Mouse (Mus musculus): ENCODE data around the gene Deup1. TPM values are rescaled to one million over a fixed set of nuclear protein-coding genes. Genes with fewer than 3 reads are reported as not detected.

The Deup1 gene
- polyA plus RNA-seq, 1 experiment: 0.08 TPM

DNA sequence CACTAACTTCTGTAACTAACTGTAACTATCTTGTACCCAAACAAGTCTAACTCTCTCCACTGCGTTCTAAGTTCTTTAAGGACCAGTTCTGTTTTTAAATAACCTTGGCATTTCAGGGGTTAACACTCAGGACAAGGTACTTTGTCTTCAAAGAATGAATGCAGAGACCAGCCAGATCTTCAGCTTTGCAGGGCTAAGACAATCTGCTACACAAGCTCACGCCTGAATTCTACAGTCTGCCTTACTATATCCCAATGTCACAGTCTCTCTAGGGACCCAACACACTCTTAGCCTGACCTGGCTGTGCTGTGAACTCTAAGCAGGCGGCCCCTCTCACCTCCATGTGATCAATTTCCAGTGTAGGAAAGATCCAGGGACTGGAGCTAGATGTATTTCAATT lies 3.0 kb downstream of the Deup1 start:
- TF ChIP-seq CTCF (IDR thresholded peaks at IDR 0.05; ENCODE audit: extremely low read depth, insufficient read depth, low read length) (no peak), POLR2A (IDR thresholded peaks at IDR 0.05; ENCODE audit: extremely low read depth, insufficient read depth, low read length) (no peak)
- H3K4me1 ChIP-seq (ENCODE audit: control insufficient read depth, insufficient read depth, low read length): no peaks in the 10 kb centered on the region
- no peak overlapping the region for H3K27ac ChIP-seq (ENCODE audit: insufficient read depth, low read length)
- no peak overlapping the region for H3K4me3 ChIP-seq (ENCODE audit: insufficient read depth, low read length)

- TF ChIP-seq CTCF (IDR thresholded peaks at IDR 0.05; ENCODE audit: extremely low read depth, insufficient read depth, low read length): no peak
- no peak for TF ChIP-seq POLR2A (IDR thresholded peaks at IDR 0.05; ENCODE audit: extremely low read depth, insufficient read depth, low read length)
- Histone ChIP-seq H3K4me1 (ENCODE audit: control insufficient read depth, insufficient read depth, low read length) (no peaks in the 10 kb centered on the region), H3K27ac (ENCODE audit: insufficient read depth, low read length) (no peak overlapping the region), H3K4me3 (ENCODE audit: insufficient read depth, low read length) (no peak overlapping the region)
Observed at GRCm38 (mm10) chr9:15619767-15620166, 8.0 kb downstream of the Deup1 start.

DNA sequence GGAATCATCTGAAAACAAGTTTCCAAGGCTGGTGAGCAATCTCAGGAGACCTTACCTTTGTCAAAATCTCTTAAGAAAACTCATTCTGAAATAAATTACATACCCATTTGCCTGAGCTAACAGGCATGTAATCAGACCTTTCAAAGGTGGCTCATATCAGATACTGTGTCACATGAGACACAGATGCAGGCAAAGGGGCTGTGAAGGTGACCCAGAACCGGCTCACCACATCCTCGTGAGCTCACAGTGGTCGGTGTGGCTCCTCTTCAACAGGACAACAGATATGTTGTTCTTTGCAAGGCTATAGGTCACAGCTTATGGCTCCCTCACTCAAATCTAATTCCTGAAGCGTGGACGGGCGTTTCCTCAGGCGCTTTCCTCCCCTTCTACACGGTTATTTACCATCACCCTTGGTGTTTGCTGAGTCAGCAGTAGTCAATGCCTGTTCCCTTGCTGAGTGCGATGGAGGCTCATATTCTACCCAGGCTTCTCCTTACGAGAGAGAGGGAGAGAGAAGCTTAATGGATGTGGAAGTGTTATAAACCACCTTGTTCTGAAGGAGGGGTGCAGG lies 8.6 kb downstream of the Deup1 start:
- Histone ChIP-seq H3K4me3 (ENCODE audit: insufficient read depth, low read length) (no peak overlapping the region), H3K4me1 (ENCODE audit: control insufficient read depth, insufficient read depth, low read length) (no peaks in the 10 kb centered on the region), H3K27ac (ENCODE audit: insufficient read depth, low read length) (no peak overlapping the region)
- TF ChIP-seq CTCF (IDR thresholded peaks at IDR 0.05; ENCODE audit: extremely low read depth, insufficient read depth, low read length): no peak
- no peak for TF ChIP-seq POLR2A (IDR thresholded peaks at IDR 0.05; ENCODE audit: extremely low read depth, insufficient read depth, low read length)

DNA sequence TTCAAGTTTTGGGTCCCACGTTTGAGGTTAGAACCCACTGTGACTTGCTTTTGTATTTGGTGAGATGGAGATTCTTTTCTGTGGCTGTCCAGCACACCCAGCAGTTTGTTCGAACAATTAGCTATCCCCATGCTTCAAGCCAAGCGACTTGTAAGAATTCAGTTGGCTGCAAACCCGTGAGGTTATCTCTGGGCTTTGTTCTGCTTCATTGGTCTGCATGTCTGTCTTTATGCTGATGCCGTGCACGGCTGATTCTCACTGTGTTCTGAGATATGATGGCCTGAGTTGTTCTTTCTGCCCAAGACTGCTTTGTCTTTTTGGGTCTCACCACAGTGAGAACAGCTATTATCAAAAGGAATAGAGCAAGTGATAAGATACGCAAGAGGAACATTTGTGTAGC lies 10.7 kb downstream of the Deup1 start:
- TF ChIP-seq CTCF (IDR thresholded peaks at IDR 0.05; ENCODE audit: extremely low read depth, insufficient read depth, low read length) (no peak), POLR2A (IDR thresholded peaks at IDR 0.05; ENCODE audit: extremely low read depth, insufficient read depth, low read length) (no peak)
- H3K4me3 ChIP-seq (ENCODE audit: insufficient read depth, low read length): no peak overlapping the region
- no peaks in the 10 kb centered on the region for H3K4me1 ChIP-seq (ENCODE audit: control insufficient read depth, insufficient read depth, low read length)
- no peak overlapping the region for H3K27ac ChIP-seq (ENCODE audit: insufficient read depth, low read length)

DNA sequence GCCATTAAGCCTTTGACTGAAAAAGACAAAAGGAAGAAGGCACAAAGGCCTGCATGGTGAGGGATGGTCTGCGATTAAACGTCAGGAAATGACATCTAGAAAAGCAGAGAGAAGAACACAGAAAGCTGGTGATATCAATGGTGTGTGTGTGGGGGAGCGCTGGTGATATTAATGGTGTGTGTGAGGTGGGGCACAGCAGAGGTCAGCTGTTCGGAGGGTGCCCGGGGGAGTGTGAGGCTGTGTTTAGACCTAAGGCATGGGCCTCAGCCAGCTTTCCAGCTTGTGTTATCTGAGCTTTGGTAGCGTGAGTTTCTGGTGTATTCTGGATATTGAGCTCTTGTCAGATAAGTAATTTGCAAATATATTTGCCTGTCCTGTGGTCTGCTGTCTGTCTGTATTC lies 11.3 kb downstream of the Deup1 start:
- Histone ChIP-seq H3K4me1 (ENCODE audit: control insufficient read depth, insufficient read depth, low read length) (no peaks in the 10 kb centered on the region), H3K4me3 (ENCODE audit: insufficient read depth, low read length) (no peak overlapping the region), H3K27ac (ENCODE audit: insufficient read depth, low read length) (no peak overlapping the region)
- TF ChIP-seq POLR2A (IDR thresholded peaks at IDR 0.05; ENCODE audit: extremely low read depth, insufficient read depth, low read length) (no peak), CTCF (IDR thresholded peaks at IDR 0.05; ENCODE audit: extremely low read depth, insufficient read depth, low read length) (no peak)

DNA sequence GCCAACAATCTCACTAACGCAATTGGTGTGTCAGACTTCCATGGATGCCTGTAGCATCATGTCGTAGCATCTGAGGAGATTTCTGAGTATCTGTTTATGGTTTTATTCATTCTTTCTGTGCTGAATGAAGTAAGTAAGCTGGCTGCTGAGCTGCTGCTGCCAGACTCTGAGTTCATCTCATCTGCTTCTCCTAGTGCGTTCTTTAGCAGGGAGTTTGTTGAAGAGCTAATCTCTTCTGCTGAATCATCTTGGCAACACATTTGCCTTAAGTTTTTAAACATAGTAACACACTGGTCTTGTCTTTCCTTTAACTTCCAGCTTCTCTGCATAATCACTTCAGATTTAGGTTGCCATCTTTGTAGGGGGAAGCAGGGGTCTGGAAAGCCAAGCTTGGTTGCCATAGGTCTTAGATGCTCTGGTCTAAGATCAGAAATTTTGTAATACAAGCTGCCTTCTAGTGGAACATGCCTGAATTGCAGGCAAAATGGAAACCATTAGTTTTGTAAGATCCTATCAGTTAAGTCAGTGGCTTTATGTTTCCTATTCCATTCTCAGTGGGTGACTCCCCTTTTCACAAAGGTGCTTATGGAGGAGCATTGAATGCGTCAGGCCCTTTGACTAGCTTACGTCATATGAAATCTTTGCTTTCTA lies 18.3 kb downstream of the Deup1 start:
- TF ChIP-seq CTCF (IDR thresholded peaks at IDR 0.05; ENCODE audit: extremely low read depth, insufficient read depth, low read length) (no peak), POLR2A (IDR thresholded peaks at IDR 0.05; ENCODE audit: extremely low read depth, insufficient read depth, low read length) (no peak)
- Histone ChIP-seq H3K4me3 (ENCODE audit: insufficient read depth, low read length) (no peak overlapping the region), H3K27ac (ENCODE audit: insufficient read depth, low read length) (no peak overlapping the region), H3K4me1 (ENCODE audit: control insufficient read depth, insufficient read depth, low read length) (no peaks in the 10 kb centered on the region)

DNA sequence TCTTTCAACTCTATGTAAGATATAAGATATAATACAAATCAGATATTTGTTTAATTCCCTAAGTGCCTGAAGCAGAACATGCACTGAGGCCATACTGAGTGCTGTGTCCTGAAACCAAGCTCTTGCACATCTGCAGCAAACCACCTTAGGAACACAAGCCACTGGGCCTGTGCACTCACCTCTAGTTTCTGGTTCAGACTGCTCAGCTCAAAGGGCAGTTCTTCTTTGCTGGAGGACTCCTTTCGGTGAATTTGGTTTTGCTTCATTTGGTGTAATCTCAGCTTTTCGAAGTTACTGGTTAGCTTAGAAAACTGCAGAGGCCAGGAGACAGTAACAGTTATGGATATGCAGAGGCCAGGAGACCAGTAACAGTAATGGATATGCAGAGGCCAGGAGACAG lies 20.1 kb downstream of the Deup1 start:
- no peaks in the 10 kb centered on the region for H3K4me1 ChIP-seq (ENCODE audit: control insufficient read depth, insufficient read depth, low read length)
- no peak overlapping the region for H3K4me3 ChIP-seq (ENCODE audit: insufficient read depth, low read length)
- no peak overlapping the region for H3K27ac ChIP-seq (ENCODE audit: insufficient read depth, low read length)
- no peak for TF ChIP-seq POLR2A (IDR thresholded peaks at IDR 0.05; ENCODE audit: extremely low read depth, insufficient read depth, low read length)
- no peak for TF ChIP-seq CTCF (IDR thresholded peaks at IDR 0.05; ENCODE audit: extremely low read depth, insufficient read depth, low read length)

DNA sequence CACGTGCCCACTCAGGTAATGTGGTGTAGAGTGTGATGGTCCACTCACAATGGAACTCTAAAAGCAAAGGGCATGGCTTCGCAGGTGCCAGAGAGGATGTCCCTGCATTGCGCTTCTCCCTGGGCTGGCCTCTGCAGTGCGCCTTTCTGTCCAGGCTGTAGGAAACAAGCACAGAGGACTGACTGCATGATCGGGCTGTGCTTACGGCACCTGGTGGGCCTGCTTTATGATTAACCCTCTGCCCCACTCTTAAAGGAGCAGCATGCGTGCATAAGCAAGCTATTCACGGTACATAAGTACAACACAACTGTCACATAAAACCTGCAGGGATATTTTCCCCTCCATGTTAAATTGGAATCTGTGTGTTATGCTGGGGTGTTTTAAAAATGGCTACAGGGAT lies 24.6 kb downstream of the Deup1 start:
- H3K4me1 ChIP-seq (ENCODE audit: control insufficient read depth, insufficient read depth, low read length): no peaks in the 10 kb centered on the region
- TF ChIP-seq POLR2A (IDR thresholded peaks at IDR 0.05; ENCODE audit: extremely low read depth, insufficient read depth, low read length) (no peak), CTCF (IDR thresholded peaks at IDR 0.05; ENCODE audit: extremely low read depth, insufficient read depth, low read length) (no peak)
- no peak overlapping the region for H3K27ac ChIP-seq (ENCODE audit: insufficient read depth, low read length)
- H3K4me3 ChIP-seq (ENCODE audit: insufficient read depth, low read length): no peak overlapping the region

DNA sequence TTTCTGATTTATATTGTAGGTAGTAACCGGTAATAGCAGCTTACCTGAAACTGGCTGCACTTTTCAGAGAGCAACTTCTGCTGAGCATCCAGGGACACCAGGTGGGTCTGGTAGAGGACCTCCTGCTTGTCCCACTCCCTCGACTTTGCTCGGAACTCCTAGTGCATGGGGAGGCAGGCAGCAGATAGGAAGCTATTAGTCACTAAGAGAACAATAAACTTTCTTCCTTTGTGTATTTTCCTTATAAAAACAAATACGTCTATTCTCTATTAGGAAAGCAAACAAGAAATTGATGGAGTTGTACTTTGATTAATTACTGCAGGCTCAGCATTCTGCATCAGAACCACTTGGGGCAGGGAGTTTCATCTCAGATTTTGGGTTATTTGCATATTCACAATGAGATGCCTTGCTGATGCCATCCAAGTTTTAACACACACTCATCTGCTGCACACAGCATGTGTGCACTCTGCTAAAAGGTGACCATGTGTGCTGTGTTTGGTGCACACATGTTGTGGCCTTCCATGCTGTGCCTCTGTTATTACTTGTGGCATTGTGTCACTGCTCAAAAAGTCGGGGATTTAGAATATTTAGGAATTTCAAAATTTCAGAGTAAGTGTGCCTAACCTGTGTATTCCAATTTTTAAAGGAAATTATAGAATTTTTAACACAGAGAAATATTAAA lies 26.7 kb downstream of the Deup1 start:
- TF ChIP-seq POLR2A (IDR thresholded peaks at IDR 0.05; ENCODE audit: extremely low read depth, insufficient read depth, low read length) (no peak), CTCF (IDR thresholded peaks at IDR 0.05; ENCODE audit: extremely low read depth, insufficient read depth, low read length) (no peak)
- H3K27ac ChIP-seq (ENCODE audit: insufficient read depth, low read length): no peak overlapping the region
- no peak overlapping the region for H3K4me3 ChIP-seq (ENCODE audit: insufficient read depth, low read length)
- H3K4me1 ChIP-seq (ENCODE audit: control insufficient read depth, insufficient read depth, low read length): no peaks in the 10 kb centered on the region

All from cortical plate, adult 2 months (tissue).